Mouse (Mus musculus): ENCODE data around the gene D930048N14Rik.

GRCm38 (mm10) chr11:51702831-51703230, 52.1 kb downstream of the D930048N14Rik start:
- TF ChIP-seq GABPA (IDR thresholded peaks at IDR 0.05; ENCODE audit: low read depth, low read length), result no peak
- TF ChIP-seq USF2 (IDR thresholded peaks at IDR 0.05; ENCODE audit: borderline replicate concordance in 1 of 2, insufficient read depth in 1 of 2, low read depth in 1 of 2, low read length in 2 of 2), result no peak
- TF ChIP-seq CHD2 (IDR thresholded peaks at IDR 0.05; ENCODE audit: low read length), result no peak
- no peak for TF ChIP-seq POLR2A (IDR thresholded peaks at IDR 0.05; ENCODE audit: control insufficient read depth in 1 of 2, insufficient read depth in 1 of 2, low read depth in 1 of 2, low read length in 2 of 2, poor library complexity in 1 of 2)
- TF ChIP-seq MAFK (IDR thresholded peaks at IDR 0.05; ENCODE audit: borderline replicate concordance, low read depth, low read length), result no peak
- TF ChIP-seq ZMIZ1 (IDR thresholded peaks at IDR 0.05; ENCODE audit: low read depth, low read length), result no peak
- no peak for TF ChIP-seq CTCF (IDR thresholded peaks at IDR 0.05 in 2 of 3, conservative IDR thresholded peaks at IDR 0.05 in 1 of 3; ENCODE audit: control insufficient read depth in 1 of 3, insufficient read depth in 1 of 3, low read depth in 2 of 3, low read length in 3 of 3, poor library complexity in 1 of 3, severe bottlenecking in 1 of 3)
- no peak for TF ChIP-seq GATA1 (IDR thresholded peaks at IDR 0.05; ENCODE audit: low read depth, low read length)
- TF ChIP-seq USF1 (IDR thresholded peaks at IDR 0.05; ENCODE audit: low read depth, low read length), result no peak
- no peak for TF ChIP-seq HCFC1 (IDR thresholded peaks at IDR 0.05; ENCODE audit: low read depth, low read length)
